Mouse (Mus musculus) heart, adult 10 weeks (tissue): Measurements from ENCODE around the gene Cds2. TPM values are rescaled to one million over a fixed set of nuclear protein-coding genes. Genes with fewer than 3 reads are reported as not detected.

Experiments
- polyA plus RNA-seq: library from polyadenylated mRNA; stranded (reverse); fragments of 350-450 nt; fragmentation: Illumina TruSeq; extraction: RNeasy Lipid Tissue Mini Kit (QIAGEN cat#74804); gene quantifications from one replicate; pipeline ENCODE4 v1.2.3, GENCODE M21; 2014; ENCODE audit warnings: low read depth, low replicate concordance

Cds2 gene
- 68.6 TPM for polyA plus RNA-seq

DNA sequence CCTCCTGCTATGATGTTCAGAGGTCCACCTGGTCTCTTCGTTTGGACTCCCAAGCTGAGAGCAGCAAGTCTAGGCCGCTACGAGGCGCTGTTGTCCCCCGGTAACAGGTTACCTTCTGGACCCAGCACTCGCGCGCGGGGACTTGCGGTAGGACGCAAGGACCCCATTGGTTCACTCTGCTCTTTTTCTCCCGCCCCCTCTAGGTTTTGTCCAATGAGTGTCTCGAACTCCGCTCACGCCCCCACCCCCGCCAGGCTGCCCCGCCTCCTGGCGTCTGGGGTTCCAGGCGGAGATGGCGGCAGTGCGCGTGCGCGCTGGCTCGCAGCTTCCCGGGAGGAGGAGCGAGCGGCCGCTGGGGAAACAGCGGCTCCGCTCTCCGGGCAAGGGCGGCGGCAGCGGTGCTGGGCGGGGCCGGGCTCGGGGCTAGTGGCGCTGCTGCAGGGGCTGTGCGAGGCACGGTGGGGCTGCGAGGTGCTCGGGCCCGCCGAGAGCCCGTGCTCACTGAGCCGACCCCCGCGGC lies at the start of gene Cds2:
Cds2 (plus strand) TSS at position 270 of the 520 bp plus-strand sequence.

DNA sequence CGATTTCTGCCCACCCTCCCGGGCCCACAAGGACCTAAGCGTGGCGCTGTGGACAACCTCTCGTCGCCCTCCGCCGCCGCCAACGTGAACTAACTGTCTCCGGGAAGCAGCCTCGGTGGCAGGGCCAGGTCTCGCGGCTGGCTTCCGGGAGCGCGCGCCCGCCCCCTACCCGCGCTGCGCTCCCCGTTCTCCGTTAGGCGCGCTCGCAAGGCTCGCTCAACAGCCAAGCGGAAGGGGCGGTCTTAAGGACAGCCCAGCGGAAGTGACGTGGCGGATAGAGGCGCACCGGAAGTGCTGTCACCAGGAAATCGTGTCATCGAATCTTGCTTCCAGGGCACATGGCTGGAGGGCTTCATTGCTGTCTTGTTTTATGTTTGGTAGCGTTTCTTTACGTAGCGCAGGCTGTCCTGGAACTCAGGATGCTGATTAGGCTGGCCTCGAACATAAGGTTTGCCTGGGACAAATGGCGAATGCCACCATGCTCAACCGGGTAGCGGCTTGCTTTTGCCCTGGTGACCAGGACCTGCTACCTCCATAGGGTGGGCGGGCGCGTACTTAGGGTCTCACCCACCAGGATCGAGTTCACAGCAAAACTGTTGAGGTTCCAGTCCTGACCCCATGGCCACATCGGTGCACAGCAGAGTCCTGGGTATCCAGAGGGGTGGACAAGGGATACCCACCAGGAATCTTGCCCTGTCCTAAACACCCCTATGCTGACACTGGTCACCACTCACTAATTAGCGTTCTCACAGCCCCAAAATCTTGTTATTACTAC lies 15.2 kb upstream of the Cds2 start, which contains the start of gene Tmem230:
Tmem230 (minus strand) TSS at position 269 of the 775 bp plus-strand sequence.

DNA sequence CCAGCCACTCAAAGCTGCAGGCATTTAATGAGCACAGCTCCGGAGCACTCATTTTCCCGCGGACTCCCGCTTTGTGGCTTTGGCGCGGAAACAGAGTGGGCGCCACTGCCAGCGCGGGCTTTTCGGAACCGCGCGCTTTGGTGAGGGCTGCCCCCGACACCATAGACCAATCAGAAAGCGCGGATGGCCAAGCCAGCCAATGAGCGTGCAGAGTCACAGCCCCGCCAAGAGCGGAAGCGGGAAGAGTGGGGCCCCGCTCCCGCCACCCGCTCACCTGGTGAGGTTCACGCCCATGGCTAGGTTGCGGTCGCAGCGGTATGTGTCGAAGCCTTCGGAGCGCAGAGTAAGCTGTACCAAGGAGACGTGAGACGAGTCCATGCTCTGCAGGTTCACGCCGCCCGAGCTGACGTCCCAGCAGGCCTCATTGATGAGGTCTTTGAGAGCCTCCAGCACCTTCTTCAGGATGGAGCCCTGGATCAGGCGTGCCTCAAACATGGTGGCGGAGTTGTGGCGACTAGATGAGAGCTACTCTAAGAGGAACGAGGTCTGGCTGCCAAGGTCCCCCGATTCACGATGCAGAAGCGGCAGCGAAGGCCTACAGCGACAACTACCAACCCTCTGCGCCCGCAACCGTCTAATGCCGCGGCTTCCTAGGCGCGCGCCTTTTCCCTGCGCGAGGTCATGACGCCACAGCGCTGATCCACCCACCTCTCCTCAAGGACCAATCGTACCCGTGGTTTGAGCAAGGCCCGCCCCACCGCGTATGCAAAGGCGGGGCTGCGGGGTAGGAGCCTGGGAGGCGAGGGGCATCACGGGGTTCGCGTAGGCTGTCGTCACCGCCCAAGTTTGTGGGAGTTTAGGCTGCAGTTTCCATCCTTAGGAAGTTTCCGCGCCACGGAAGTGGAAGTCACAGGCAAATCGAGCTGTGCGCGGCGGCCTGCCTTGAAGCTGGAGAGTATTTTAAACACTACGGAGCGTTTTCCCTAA lies 10.1 kb upstream of the Cds2 start, which contains the start of gene Pcna:
Pcna (minus strand) TSS at position 773 of the 987 bp plus-strand sequence.

Other genes starting within 250 kb of the Cds2 start
- gene Rassf2, start 232.9 kb upstream of the Cds2 start, polyA plus RNA-seq: 5.3 TPM
- 10.6 TPM for gene Slc23a2, start 118.0 kb upstream of the Cds2 start, polyA plus RNA-seq
- 35.0 TPM for gene Tmem230, start 15.3 kb upstream of the Cds2 start, polyA plus RNA-seq
- gene Pcna, start 9.8 kb upstream of the Cds2 start, polyA plus RNA-seq: 59.8 TPM
- gene Prokr2, start 122.3 kb downstream of the Cds2 start, polyA plus RNA-seq: 0.18 TPM